Mouse (Mus musculus) heart, adult 18-20 months (tissue): ENCODE measurements around the gene Pla2g3. TPM values are rescaled to one million over a fixed set of nuclear protein-coding genes. Genes with fewer than 3 reads are reported as not detected.

Experiments
- DNase-seq, 2 experiments: peaks; one replicate each; pipeline ENCODE4 v3.0.0; 2021 to 2022; ENCODE audit warnings: mixed read lengths in 1 of 2
- total RNA-seq, 2 experiments: library from RNA; stranded (reverse); gene quantifications; 2 replicates each; pipeline ENCODE4 v1.2.3; 2021

The Pla2g3 gene
- total RNA-seq, 2 experiments from 2014 or later = 0.10 to 0.13 TPM

DNA sequence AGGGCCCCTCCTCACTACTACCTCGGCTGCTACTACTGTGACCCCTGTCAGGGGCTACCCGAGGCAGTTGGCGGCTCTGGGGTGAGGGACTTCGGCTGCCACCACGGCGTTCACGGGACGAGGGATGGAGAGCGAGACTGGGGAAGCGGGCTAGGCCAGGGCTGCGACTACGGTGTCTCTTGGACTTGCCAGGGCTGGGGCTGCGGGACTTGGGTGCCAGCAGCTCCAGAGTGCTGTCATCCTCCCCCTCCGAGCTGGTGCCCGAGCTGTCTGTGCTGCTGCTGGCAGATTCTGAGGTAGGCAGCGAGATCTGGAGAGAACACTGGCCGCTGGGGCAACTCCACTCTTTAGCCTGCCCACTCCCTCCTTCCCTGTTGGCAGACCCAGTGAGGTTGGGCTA, 6.8 kb downstream of the Pla2g3 start:
- no peak for DNase-seq

DNA sequence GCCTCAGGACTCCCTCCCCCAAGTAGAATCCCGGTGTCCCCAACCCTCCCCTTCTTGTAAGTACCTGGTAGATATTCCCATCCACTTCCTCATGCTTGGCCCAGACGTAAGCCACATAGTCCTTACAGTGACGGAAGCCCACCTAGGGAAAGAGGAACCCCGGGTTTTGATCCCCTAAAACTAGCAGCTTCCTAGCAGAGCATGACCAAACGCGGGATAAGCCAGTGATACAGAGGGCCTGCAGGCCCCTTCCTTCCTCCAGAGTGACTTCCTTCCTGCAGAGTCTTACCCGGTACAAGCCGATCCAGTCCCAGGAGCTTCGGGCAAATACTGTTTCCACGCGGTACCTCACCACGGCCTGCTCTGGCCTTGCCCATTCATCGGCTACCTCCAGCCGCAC, 7.4 kb downstream of the Pla2g3 start:
- DNase-seq = no peak

DNA sequence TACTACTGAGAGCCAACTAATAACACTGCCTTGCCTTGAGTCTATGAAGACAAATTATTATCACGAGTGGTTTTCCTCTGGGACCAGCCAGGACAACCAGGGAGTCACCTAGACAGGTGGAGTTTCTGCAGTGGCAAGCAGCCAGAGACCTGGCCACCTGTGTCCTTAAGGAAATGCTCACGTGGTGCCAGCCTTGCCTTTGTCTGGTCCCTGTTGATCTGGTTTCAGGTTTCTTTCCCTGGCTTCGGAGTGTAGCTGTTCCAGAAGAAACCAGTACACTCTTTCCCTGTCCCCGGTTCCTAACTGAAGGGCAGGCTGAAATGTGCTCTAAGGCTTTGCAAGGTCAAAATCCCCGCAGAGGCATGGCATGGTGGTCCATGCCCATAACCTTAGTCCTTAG, 8.7 kb downstream of the Pla2g3 start:
- no peak for DNase-seq

DNA sequence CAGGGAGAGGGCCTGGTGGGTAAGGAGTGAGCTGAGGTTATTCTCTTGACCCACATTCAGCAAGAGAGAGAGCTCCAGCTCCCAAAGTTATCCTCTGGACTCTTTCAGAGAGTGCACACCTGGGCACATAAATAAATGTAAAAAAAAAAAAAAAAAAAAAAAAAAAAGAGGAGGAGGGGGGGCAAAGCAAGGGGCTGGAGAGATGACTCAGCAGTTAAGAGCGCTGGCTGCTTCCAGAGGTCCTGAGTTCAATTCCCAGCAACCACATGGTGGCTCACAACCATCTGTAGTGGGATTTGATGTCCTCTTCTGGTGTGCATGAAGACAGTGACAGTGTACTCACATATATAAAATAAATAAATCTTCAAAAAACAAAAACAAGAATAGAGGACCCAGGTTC, 9.2 kb downstream of the Pla2g3 start:
- no peak for DNase-seq

DNA sequence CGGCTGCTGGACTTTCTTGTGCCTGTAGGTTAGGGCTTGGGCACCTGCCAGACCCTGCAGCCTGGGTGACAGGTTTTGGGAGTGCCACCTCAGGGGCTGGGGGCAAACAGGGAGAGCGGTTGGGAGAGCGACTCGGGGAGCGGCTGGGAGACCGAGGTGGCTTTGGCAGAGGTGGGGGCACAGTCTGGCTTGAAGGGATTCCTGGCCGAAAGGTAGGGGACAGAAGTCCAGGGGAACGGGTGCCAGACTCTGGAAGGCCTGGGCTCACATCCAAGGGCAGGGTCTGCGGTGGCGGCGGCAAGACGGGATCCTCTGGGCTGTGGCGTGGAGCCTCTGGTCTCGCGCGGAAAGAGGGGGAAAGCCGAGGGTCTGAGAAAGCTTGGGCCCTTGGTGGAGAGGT, 14.0 kb downstream of the Pla2g3 start:
- DNase-seq = no peak

DNA sequence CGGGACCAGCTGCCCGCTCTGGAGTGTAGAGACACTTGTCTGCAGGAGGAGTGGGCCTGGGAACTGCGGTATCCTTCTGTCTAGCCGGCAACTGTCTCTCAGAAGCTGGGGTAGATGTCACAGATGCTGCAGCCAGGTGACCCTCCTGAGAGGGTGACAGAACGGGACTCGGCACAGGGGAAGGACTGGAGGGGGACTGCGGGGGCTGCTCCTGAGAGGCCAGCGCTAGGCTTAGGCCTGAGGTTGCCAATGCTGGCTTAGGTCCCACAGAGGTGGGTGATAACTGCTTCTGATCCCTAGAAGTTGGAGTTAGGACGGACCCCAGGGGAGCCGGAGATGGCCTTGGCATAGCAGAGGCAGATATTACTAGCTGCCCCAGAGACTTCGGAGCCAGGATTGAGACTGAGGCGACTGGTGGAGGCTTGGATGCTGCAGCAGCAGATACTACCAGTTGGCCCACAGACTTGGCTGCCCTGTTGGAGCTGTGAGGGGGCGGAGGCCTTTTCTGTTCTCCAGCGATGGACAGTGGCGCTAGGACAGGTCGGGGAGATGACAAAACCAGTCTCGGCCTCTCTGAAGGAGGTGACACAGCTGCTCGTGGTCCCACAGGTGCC, 14.5 kb downstream of the Pla2g3 start:
- DNase-seq = no peak

DNA sequence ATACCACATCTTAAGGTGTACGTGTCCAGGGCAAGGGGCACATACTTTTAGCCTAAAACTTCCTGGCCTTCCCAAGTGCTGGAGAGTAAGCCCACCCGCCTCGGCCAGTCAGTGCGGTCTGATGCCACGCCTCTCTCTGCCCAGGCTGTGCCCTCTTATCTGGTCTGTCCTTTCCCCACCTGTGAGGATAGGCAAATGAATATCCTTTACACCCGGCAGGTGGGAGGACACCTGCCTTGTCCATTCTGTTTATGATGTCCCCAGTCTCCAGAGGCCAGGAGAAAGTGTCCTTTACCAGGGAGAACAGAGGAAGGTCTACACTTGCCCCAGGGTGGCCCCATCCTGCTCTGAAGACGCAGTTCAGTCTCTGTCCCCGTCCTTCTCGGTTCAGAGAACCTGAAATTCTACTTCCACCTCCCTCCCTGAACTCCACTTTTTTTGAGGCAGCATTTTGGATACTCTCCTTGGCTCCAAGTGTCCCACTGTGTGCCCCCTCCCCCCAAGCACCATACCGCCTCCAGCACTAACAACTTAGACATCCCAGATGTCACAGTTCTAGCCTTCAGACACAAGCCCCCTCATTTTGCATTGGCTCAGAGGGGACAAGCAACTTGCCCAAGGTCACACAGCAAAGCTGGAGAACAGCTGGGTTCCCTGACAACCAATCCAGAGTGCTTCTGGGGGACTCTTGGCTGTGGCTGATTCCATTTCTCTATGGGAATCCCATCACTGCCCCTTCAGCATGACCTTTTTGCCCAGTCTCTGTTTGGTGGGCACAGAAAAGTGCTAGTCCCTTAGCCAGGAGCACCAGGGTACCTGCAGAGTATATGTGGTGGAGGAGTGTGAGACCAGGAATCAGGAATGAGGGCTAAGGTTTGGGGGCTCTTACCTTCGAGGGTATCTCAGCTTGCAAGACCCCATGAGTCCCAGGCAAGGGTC, 15.9 kb downstream of the Pla2g3 start:
- DNase-seq = no peak

DNA sequence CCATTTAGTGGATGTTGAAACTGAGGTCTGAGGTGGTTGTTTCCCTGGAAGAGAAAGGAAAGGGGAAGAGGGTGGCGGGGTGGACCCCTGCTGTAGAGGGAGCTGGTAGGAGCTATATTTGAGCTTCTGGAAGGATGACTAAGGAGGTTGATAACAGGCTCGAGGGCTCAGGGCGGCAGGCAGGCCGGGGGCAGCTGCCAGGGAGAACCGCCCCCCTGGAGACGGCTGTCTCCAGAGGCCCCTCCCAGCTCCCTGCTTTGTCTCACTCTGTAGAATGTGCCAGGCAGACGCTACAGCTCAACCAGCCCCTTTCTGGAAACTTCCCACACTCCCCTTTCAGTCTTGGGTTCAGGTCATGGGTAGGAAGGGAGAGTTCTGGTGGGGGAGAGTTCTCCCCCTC, 20.1 kb downstream of the Pla2g3 start:
- DNase-seq = peak in 1 of 2 experiments; percentile 16

DNA sequence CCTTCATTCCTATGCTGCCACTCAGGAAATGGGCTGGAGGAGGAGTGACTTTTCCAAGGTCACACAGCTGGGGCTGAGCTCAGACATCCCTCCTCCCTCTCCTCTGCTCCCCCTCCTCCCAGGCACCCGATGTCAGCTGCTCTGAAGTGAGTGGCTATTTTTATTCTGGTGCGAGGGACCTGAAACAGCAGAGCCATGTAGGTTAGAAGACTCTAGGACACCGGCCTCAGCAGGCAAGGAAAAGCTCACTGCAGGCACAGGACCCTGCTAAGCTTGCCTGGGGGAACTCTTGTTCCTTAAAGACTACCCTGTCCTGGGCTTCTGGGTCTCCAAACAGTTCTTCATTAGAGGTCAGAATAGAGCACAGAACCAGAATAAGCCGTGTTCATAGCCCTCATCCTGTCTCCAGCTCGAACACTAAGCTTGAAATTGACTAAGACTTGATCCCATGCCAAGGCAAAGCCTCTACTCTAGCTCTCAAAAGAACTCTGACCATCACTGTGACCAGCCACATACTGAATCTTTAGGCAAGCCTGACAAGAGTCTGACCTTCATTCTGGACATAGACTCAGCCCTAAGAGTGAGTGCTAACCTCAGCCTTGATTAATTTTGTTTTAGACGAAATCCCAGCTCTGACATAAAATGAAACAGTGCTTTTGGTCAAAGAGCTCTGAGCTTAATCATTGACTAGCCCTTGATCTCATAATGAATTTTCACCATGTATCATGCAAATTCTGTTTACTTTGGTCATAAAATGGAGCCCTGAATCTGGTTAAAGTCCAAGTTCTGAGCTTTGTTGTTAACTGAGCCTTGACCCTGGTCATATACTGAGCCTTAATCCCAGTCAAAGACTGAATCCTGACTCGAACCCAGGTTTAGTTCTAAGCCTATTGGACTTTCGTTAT, 21.3 kb downstream of the Pla2g3 start:
- peak in 1 of 2 experiments; percentile 79 for DNase-seq

DNA sequence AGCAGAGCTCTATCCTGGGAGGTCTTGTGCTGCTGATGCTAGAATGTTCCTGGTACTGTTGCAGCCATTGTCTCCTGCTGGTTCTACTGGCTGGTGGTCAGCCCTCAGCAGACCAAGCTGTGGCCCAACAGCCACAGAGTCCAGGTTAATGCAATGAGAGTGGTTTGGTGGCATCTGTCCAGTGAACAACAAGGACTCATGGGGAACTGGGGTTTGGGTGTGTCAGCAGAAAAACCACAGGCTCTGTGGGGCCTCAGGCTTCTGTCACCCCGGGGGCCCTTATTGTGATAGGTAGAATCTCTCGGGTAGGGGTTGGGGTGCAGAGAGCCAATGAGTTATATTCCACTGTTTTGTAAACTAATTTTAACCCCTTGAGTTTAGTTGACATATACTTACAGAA, 22.2 kb downstream of the Pla2g3 start:
- DNase-seq = no peak

DNA sequence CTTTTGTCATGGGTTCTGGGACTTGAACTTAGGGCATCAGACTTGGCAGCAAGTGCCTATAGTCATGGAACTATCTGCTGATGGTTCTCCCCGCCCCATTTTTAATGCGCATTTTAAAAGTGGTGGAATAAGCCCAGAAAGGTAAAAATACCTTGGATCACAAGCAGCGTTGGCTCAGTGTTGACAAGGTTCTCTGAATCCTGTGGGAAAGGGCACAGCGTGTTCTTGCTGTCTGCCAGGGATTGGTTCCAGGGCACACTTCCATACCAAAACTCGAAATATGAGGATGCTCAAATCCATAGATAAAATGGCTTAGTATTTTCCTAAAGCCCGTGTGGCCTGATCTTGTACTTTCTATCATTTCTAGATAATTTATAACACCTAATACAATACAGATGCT, 25.2 kb downstream of the Pla2g3 start:
- DNase-seq = no peak

DNA sequence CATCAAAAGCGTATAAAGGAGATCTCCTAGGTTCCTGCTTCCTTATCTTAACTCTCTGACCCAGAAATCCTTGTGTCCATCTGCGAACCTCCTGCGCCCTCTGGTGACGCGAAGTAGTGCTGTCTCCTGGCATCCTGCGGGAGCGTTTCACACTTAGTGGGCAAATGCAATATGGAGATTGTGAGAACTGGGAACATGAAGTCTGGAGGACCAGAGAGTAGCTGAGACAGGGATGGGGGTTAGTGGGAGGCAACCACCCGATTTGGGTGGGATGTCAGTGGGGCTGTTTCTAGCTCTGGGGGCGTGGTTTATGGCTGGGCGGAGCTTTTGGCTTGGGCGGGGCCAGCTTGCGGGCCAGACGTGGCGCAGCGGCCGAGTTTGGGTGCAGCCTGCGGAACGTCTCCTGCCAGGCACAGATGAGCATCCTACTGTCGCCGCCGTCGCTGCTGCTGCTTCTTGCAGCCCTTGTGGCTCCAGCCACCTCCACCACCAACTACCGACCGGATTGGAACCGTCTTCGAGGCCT, 26.5 kb downstream of the Pla2g3 start, which contains the start of gene Selenom:
Selenom (plus strand) TSS at position 156 of the 526 bp plus-strand sequence.
- peak; percentile 94 to 98 for DNase-seq

DNA sequence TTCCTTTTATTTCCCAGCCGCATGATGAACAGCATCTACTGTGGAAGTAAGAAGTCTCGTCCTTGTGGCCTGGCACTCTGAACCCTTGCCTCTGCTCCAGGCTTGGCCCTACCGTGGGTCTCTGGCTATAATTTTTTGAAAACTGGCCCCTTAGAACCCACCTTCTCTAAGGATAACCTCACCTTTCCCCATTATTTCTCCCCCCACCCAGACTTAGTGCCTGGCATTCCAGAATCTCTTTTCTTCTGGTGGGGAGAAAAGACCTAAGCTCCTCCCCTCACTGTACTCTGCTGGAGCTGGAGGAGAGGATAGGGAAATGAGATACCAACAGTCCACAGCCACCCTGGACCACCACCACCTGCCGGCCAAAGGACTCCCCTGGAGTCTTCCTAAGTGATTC, 27.1 kb downstream of the Pla2g3 start:
- no peak for DNase-seq

DNA sequence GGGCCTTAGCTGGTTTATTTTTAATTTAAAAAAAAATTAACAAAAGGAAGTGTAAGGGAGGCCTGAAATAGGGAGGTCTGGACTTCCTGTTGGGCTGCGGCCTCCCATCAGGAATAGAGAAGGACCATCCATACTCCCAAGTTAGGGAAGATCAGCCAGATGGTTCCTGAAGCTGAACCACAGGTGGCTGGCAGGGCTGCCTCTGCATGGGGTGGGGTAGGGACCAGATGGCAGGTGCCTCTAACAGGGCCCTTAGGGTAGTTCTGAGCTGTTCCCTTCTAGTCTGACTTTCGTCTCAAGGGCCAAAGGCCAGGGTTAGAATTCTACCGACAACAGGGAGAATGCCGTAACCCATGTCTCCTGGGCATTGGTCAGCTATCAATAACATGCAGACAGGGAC, 27.6 kb downstream of the Pla2g3 start:
- no peak for DNase-seq

DNA sequence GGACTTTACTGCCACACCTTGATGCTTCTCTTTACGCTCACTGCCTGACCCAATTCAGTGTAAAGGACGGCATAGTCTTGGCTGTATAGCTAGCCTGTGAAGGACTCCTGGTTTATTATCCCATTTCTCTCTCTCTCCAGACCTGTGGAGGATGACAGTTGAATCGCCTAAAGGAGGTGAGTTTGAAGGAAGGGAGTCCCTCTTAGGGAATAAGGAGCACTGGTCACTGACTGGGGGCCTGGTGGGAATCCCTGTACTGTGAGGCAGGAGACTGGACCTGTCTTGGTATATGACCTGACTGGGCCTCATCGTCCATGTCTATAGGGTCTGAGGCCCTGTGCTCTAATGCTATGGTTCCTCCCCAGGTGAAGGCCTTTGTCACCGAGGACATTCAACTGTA, 28.0 kb downstream of the Pla2g3 start:
- DNase-seq = no peak

DNA sequence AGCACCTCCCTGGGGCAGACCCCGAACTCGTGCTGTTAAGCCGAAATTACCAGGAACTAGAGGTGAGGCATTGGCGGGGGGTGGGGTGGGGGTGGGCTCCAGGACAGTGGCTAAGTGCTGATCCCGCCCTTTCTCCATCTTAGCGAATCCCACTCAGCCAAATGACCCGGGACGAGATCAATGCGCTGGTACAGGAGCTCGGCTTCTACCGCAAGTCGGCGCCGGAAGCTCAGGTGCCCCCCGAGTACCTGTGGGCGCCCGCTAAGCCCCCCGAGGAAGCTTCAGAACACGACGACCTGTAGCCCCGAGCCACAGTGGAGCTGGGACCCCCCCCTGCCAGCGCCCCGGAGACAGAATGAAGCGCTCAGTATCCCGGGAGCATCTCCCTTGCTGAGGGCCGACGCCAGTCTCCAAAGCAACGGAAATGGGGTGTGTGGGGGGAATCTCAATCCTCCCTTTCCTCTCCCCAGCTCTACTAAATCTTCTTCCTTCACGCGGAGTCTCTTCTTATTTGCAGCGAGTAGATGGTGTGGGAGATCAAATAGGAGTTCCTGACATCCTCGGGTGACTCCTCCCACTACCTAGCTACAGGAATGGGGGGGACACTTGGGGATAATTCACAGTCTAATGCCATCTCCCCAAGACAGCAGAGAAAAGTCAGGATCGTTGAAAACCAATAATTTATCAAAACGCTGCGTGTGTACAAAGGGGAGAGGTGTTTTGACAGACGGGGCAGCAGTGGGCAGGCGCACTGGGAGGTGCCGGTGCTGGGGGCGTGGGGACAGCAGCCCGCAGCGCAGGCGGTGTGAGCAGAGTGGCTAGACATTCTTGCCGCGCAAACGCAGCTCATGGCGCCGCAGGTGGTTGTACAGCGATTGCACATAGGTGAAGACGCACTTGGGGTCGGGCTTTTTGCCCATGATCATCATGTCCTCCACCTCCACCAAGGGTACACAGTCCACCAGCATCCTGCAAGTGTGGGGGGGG, 29.1 kb downstream of the Pla2g3 start:
- peak in 1 of 2 experiments; percentile 48 for DNase-seq

DNA sequence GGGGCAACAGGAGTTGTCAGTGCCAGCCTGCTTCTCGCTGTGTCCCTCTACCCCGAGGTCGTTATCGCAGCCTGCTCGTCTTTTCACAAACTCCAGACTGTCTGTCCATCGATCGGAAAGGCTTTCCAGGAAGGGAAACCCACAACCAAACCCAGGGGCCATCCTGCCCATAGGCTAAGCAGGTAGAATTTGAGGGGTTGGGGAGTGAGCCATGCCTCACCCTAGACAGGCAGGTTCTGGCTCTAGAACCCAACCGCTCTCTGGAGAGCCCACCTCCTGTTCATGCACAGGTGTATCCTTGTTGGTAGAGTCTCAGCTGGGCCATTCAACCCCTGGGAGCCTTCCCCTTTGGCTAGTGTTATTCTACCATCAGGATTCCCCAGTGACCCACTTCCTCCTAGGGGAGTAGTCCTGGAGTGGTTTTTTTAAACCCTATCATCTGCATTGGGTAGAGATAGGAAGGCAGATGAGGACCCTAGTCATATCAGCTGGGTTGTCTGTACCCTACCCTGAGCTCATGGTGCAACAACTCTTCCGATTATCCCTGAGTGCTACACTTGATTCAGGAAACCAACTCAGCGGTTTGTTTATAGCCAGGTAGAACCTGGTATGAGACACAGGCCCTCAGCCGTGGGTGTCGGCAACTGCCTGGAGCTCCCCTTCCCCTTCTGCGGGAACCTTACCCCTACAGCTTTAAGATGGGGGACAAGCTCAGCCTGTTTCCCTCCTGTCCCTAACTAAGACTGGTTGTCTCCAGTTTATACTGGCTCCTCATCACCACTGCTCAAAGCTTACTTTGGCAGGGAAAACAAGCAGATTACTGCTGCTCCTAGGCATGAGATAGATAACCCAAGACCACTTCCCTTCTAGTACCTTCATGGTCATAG, 30.0 kb downstream of the Pla2g3 start:
- peak in 1 of 2 experiments; percentile 36 for DNase-seq

DNA sequence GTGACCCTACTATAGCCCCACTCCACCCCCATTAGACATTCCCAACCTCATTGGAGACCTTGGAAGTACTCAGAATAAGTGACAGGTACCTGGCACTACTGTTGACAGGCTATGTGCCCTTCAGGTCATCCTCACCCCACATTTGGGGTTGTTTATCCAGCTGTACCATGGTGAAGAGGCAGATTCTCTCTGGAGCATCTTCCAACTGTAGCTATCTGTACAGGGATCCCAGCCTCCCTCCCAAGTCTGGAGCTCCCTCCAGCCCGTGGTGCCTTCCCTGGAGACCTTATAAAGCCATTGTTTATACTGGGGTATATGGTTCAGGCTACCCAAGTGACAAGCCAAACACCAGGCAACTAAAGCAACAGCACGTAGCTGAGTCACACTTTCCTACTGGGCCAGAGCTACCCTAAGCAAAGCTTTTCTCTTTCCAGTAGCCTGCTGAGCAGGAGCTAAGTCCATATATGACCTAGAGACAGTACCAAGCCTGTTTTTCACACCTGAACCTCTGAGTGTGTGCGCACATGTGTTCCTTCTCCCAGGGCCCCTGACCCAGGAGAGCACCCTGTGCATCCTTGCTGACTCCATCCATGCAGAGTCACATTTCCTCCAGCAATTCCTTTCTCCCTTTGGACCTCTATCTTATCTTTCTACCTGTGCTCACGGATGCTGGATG, 31.1 kb downstream of the Pla2g3 start:
- peak in 1 of 2 experiments; percentile 10 for DNase-seq

DNA sequence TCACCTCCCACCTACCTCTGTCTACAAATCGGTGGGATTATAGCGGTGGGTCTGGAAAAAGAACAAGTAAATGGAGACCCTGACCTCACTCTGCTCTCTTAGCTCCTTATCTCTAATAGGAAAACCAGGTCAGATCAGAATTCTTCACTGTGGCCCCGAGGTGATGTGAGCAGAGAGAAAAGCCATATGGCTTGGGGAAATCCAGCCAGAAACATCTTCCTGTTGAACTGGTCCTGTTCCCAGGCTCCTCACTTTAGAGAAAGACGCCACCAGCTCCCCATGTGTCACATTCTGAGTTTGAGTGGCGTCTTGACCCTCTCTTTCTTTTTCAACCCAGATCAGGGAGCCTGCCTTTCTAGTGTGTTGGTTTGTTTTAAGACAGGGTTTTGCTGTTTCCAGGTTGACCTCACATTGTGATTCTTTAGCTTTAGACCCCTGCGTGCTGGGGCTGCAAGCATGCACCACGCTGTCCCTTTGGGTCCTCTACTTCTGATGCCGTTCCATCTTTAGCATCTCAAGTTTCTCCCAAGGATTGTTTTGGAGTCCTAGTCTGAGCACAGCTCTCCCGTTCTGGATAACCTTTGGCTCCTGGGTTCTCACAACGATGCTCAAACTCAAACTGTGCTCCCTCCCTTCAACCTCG, 31.8 kb downstream of the Pla2g3 start:
- DNase-seq = peak in 1 of 2 experiments; percentile 16
